Mouse (Mus musculus) kidney, adult 2 months (tissue): ENCODE measurements around the gene D630023F18Rik. TPM values are rescaled to one million over a fixed set of nuclear protein-coding genes. Genes with fewer than 3 reads are reported as not detected.

Experiments used
- DNase-seq: peaks from one replicate; pipeline ENCODE4 v3.0.0; 2021
- H3K27ac ChIP-seq: fragments of 200-500 bp; 2 replicates; pipeline ENCODE4 v1.5.1; 2012; ENCODE audit warnings: low read depth, low read length, control low read depth, inconsistent platforms; ENCODE audit not compliant: insufficient read depth
- H3K27me3 ChIP-seq: fragments of 200-500 bp; replicated peaks from 2 replicates; pipeline ENCODE4 v1.6.1; 2012; ENCODE audit warnings: mild to moderate bottlenecking, moderate library complexity, low read length, inconsistent platforms; ENCODE audit not compliant: control insufficient read depth, insufficient read depth
- H3K36me3 ChIP-seq: fragments of 200-500 bp; 2 replicates; pipeline ENCODE4 v1.6.1; 2012; ENCODE audit warnings: mild to moderate bottlenecking, moderate library complexity, low read length, inconsistent platforms; ENCODE audit not compliant: control insufficient read depth, insufficient read depth
- H3K4me1 ChIP-seq: fragments of 200-500 bp; 2 replicates; pipeline ENCODE4 v1.6.1; 2011; ENCODE audit warnings: low read length; ENCODE audit not compliant: control insufficient read depth, insufficient read depth
- H3K4me3 ChIP-seq: fragments of 200-500 bp; 2 replicates; pipeline ENCODE4 v1.5.1; 2011; ENCODE audit warnings: mild to moderate bottlenecking, low read depth, low read length, control low read depth; ENCODE audit not compliant: insufficient read depth
- CTCF ChIP-seq: fragments of 200-500 bp; conservative IDR thresholded peaks from 2 replicates; pipeline ENCODE4 v1.5.1; 2011; ENCODE audit warnings: low read depth, mild to moderate bottlenecking, control low read depth, low read length, moderate library complexity, mixed read lengths; ENCODE audit not compliant: insufficient read depth, insufficient read length
- POLR2A ChIP-seq: fragments of 200-500 bp; IDR thresholded peaks from one replicate; pipeline ENCODE4 v1.6.1; 2011; ENCODE audit warnings: low read depth, low read length, control low read depth
- WGBS: fragments of 180-500 bp; shearing (Covaris S2); methylation state at CpG from one replicate; pipeline ENCODE4 v1.1.7; 2018; 5-methylcytosine and 5-hydroxymethylcytosine counted together
- polyA plus RNA-seq: library from polyadenylated mRNA; depleted of rRNA; stranded (reverse); fragments of >200 nt; gene quantifications from 2 replicates; pipeline ENCODE4 v1.2.3, GENCODE M21; 2012; rRNA removed

The D630023F18Rik gene
- 64.3 and 85.6 TPM in 2 replicates for polyA plus RNA-seq

GRCm38 (mm10) chr1:65122574-65123372, at the start of gene D630023F18Rik:
Gene D630023F18Rik, minus strand, starts transcription at chr1:65123214.
- Histone ChIP-seq H3K4me3 (peak within 1 kb of the TSS; percentile 41), H3K4me1 (peaks cover 8% of the 10 kb centered on the region; the same call in 1 of the 2 replicates)
- 15% methylated on average over 9 of the region's 9 CpGs for WGBS

GRCm38 (mm10) chr1:65171579-65171978, 48.6 kb upstream of the D630023F18Rik start:
- Histone ChIP-seq H3K27me3 (no peaks in the 10 kb centered on the region), H3K4me1 (peaks cover 16% of the 10 kb centered on the region; the same call in 1 of the 2 replicates), H3K27ac (no peak overlapping the region), H3K36me3 (peaks cover 25% of the 10 kb centered on the region), H3K4me3 (no peak overlapping the region)
- TF ChIP-seq POLR2A, result no peak
- no peak for DNase-seq
- WGBS, result 68% methylated on average over 4 of the region's 4 CpGs

More at GRCm38 (mm10) chr1:65122574-65123372, at the start of gene D630023F18Rik:
- no peak for DNase-seq
- TF ChIP-seq CTCF (no peak), POLR2A (no peak)
- Histone ChIP-seq H3K27me3 (no peaks in the 10 kb centered on the region), H3K36me3 (no peaks in the 10 kb centered on the region), H3K27ac (peak within 1 kb of the TSS; percentile 32; the same call in 1 of the 2 replicates)

- no peak overlapping the region for H3K4me3 ChIP-seq
- DNase-seq, result no peak
- WGBS, result 79% methylated on average over 5 of the region's 5 CpGs
- H3K4me1 ChIP-seq, result peaks cover 16% of the 10 kb centered on the region; the same call in 1 of the 2 replicates
- H3K27ac ChIP-seq, result no peak overlapping the region
- peaks cover 30% of the 10 kb centered on the region for H3K36me3 ChIP-seq
- no peaks in the 10 kb centered on the region for H3K27me3 ChIP-seq
- TF ChIP-seq CTCF (no peak), POLR2A (no peak)
Measured at GRCm38 (mm10) chr1:65169947-65170346, 46.9 kb upstream of the D630023F18Rik start.

GRCm38 (mm10) chr1:65169536-65169935, 46.5 kb upstream of the D630023F18Rik start:
- H3K36me3 ChIP-seq, result peaks cover 34% of the 10 kb centered on the region
- WGBS, result 72% methylated on average over 7 of the region's 7 CpGs
- no peaks in the 10 kb centered on the region for H3K27me3 ChIP-seq
- H3K27ac ChIP-seq, result peak overlapping the region; percentile 8; the same call in 1 of the 2 replicates
- no peak for TF ChIP-seq CTCF
- H3K4me1 ChIP-seq, result peaks cover 14% of the 10 kb centered on the region; the same call in 1 of the 2 replicates
- no peak for DNase-seq
- no peak overlapping the region for H3K4me3 ChIP-seq

GRCm38 (mm10) chr1:65167496-65167895, 44.5 kb upstream of the D630023F18Rik start:
- TF ChIP-seq POLR2A, result no peak
- H3K27me3 ChIP-seq, result no peaks in the 10 kb centered on the region
- WGBS, result 34% methylated on average over 1 of the region's 1 CpGs
- DNase-seq, result peak; percentile 76
- no peak overlapping the region for H3K4me3 ChIP-seq
- peaks cover 36% of the 10 kb centered on the region for H3K36me3 ChIP-seq
- peaks cover 8% of the 10 kb centered on the region; the same call in 1 of the 2 replicates for H3K4me1 ChIP-seq
- H3K27ac ChIP-seq, result peak overlapping the region; percentile 65; the same call in 1 of the 2 replicates

GRCm38 (mm10) chr1:65162210-65162609, 39.2 kb upstream of the D630023F18Rik start:
- H3K36me3 ChIP-seq, result peaks cover 40% of the 10 kb centered on the region
- TF ChIP-seq CTCF, result no peak; the same call in 1 of the 2 replicates
- no peak for TF ChIP-seq POLR2A
- H3K4me1 ChIP-seq, result peaks cover 3% of the 10 kb centered on the region; the same call in 1 of the 2 replicates
- no peaks in the 10 kb centered on the region for H3K27me3 ChIP-seq
- DNase-seq, result no peak
- H3K4me3 ChIP-seq, result no peak overlapping the region
- WGBS, result 95% methylated on average over 1 of the region's 1 CpGs
- no peak overlapping the region for H3K27ac ChIP-seq

- TF ChIP-seq CTCF (no peak), POLR2A (no peak)
- no peak overlapping the region for H3K4me3 ChIP-seq
- H3K27ac ChIP-seq, result peak overlapping the region; percentile 6
- H3K4me1 ChIP-seq, result peaks cover 7% of the 10 kb centered on the region; the same call in 1 of the 2 replicates
- no peaks in the 10 kb centered on the region for H3K27me3 ChIP-seq
- no peak for DNase-seq
- H3K36me3 ChIP-seq, result peaks cover 17% of the 10 kb centered on the region
- WGBS, result 89% methylated on average over 5 of the region's 5 CpGs
Measured at GRCm38 (mm10) chr1:65156111-65156510, 33.1 kb upstream of the D630023F18Rik start.
